7 mouse cellular contexts compared by ENCODE assay signal in the genomic region with DNA sequence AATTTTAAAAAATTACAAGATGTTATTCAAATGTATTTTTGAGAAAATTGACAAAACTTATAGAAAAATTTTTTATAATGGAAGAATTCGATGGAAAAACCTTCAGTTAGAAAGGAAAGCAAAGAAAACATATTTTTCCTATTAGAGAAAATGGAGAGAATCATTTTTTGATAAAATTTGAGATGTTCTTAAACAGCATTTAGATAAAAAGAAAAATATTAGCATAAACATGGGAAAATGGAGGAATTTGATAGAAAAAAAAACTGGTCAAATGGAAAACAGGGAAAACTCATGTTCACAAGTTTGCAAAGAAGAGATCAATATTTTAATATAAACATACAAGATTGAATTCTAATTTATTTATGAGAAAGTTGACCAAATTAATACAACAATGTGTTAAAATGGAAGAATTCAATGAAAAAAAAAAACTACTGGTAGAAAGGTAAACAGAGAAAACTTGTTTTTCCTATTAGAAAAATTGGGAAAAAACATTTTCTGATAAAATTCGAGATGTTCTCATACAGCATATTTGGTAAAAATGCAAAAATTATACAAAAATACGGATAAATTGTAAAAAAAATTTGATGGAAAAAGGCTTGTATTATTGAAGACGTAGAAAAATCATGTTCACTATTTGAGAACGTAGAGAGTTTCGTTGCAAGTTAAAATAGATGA.
A peak's percentile ranks its signal among the peaks of the same experiment; 100 is the strongest.
DNase-seq lines count a peak whose midpoint lies in the region; ATAC-seq and TF ChIP-seq lines count a peak whose summit lies in the region.
"Not testable (repeated sequence)": the region's sequence is repeated elsewhere in the genome, so short reads cannot be mapped to it uniquely, and the experiment has no call there.

No protein-coding gene starts in this region.

- not testable (repeated sequence) for H3K79me2 ChIP-seq in MEL (ENCODE audit: control insufficient read depth, insufficient read depth, low read length, poor library complexity)

- H3K4me1 ChIP-seq in MEL (ENCODE audit: control insufficient read depth in 1 of 2, insufficient read depth in 2 of 2, low read length in 2 of 2); heart, postnatal 0 days (ENCODE audit: control insufficient read depth, insufficient read depth); midbrain, embryonic 11.5 days (ENCODE audit: control insufficient read depth, insufficient read depth, low read length): not testable (repeated sequence)

- not testable (repeated sequence) for TF ChIP-seq CTCF in MEL (IDR thresholded peaks at IDR 0.05 in 2 of 3, conservative IDR thresholded peaks at IDR 0.05 in 1 of 3; ENCODE audit: control insufficient read depth in 1 of 3, insufficient read depth in 1 of 3, low read depth in 2 of 3, low read length in 3 of 3, poor library complexity in 1 of 3, severe bottlenecking in 1 of 3); heart, postnatal 0 days (IDR thresholded peaks at IDR 0.05; ENCODE audit: low read depth)

- H3K36me3 ChIP-seq in MEL (ENCODE audit: control insufficient read depth in 1 of 2, insufficient read depth in 2 of 2, low read length in 2 of 2); heart, postnatal 0 days (replicated peaks; ENCODE audit: control insufficient read depth, insufficient read depth, low read length); midbrain, embryonic 11.5 days (ENCODE audit: control insufficient read depth, insufficient read depth, low read length); splenic B cell, adult 2 months (ENCODE audit: control insufficient read depth, insufficient read depth, low read length, poor library complexity, severe bottlenecking): not testable (repeated sequence)

- H3K27ac ChIP-seq in MEL (ENCODE audit: control insufficient read depth, low read depth, low read length); heart, postnatal 0 days (ENCODE audit: low read depth); midbrain, embryonic 11.5 days (ENCODE audit: low read depth, low read length): not testable (repeated sequence)

- H3K27me3 ChIP-seq in MEL (ENCODE audit: control insufficient read depth in 1 of 2, insufficient read depth in 2 of 2, low read length in 2 of 2) = peaks cover 0 to 11% of the 10 kb centered on the region in 2 experiments; a peak in 3 of 4 replicates
- H3K27me3 ChIP-seq in heart, postnatal 0 days (ENCODE audit: control insufficient read depth, insufficient read depth, low read length); midbrain, embryonic 11.5 days (ENCODE audit: control insufficient read depth, insufficient read depth, low read length); splenic B cell, adult 2 months (ENCODE audit: control insufficient read depth, insufficient read depth, low read length, poor library complexity, severe bottlenecking): not testable (repeated sequence)

- ATAC-seq in heart, postnatal 0 days (ENCODE audit: insufficient read depth, low read depth); midbrain, embryonic 11.5 days (ENCODE audit: low FRiP score): not testable (repeated sequence)

- peak; percentile 85 for DNase-seq in MEL (ENCODE audit: low read depth, low spot score)
- DNase-seq in brain, adult 2 months (ENCODE audit: low read depth, low spot score) = peak; percentile 0
- peak; percentile 4 for DNase-seq in embryo, embryonic 11 days
- peak; percentile 19 for DNase-seq in heart, postnatal 0 days (ENCODE audit: low spot score)
- peak; percentile 10 for DNase-seq in induced T-regulatory cell, adult 2 months (ENCODE audit: low read depth)
- peak; percentile 90 for DNase-seq in midbrain, embryonic 11.5 days (ENCODE audit: low spot score, missing footprints)
- DNase-seq in splenic B cell, adult 2 months (ENCODE audit: low read depth, low spot score) = peak; percentile 0

- not testable (repeated sequence) for H3K9ac ChIP-seq in MEL (ENCODE audit: control insufficient read depth, low read depth, low read length, poor library complexity, severe bottlenecking); heart, postnatal 0 days (replicated peaks; ENCODE audit: low read depth, low read length); midbrain, embryonic 11.5 days (ENCODE audit: low read length)

- not testable (repeated sequence) for H3K4me2 ChIP-seq in heart, postnatal 0 days (ENCODE audit: low read depth, low read length); midbrain, embryonic 11.5 days

- not testable (repeated sequence) for TF ChIP-seq EP300 in MEL (IDR thresholded peaks at IDR 0.05; ENCODE audit: low read depth in 1 of 2, low read length in 2 of 2); heart, postnatal 0 days (IDR thresholded peaks at IDR 0.05; ENCODE audit: low read depth)

- not testable (repeated sequence) for TF ChIP-seq RAD21 in MEL (IDR thresholded peaks at IDR 0.05; ENCODE audit: low read depth, low read length)

- 57% methylated on average over 6 of the region's 6 CpGs for WGBS in heart, postnatal 0 days
- 76% methylated on average over 6 of the region's 6 CpGs for WGBS in midbrain, embryonic 11.5 days

- not testable (repeated sequence) for TF ChIP-seq POLR2A in MEL (IDR thresholded peaks at IDR 0.05; ENCODE audit: control insufficient read depth in 1 of 2, insufficient read depth in 1 of 2, low read depth in 1 of 2, low read length in 2 of 2, poor library complexity in 1 of 2)

- not testable (repeated sequence) for H3K4me3 ChIP-seq in MEL (ENCODE audit: control insufficient read depth in 1 of 2, insufficient read depth in 1 of 2, low read depth in 2 of 2, low read length in 2 of 2); heart, postnatal 0 days (ENCODE audit: low read depth, low read length); midbrain, embryonic 11.5 days (ENCODE audit: low read depth, low read length)

- not testable (repeated sequence) for H3K9me3 ChIP-seq in MEL (replicated peaks; ENCODE audit: insufficient read depth, low read length); heart, postnatal 0 days (replicated peaks; ENCODE audit: control insufficient read depth, low read length); midbrain, embryonic 11.5 days (ENCODE audit: control insufficient read depth, low read length)

Comparison
In these comparisons a context has a peak if more than half of its experiments do, and no peak if none do; other contexts are left out.
1. DNase-seq: peak in every context shown above with its lines; median percentile 90 in midbrain, embryonic 11.5 days; 85 in MEL; 19 in heart, postnatal 0 days; 10 in induced T-regulatory cell, adult 2 months; 4 in embryo, embryonic 11 days; 0 in brain, adult 2 months; 0 in splenic B cell, adult 2 months.